Mouse (Mus musculus) spleen, postnatal 10 days (tissue): ENCODE measurements around the gene Dock4.
"Not testable (repeated sequence)": the region's sequence is repeated elsewhere in the genome, so short reads cannot be mapped to it uniquely, and the experiment has no call there.

ENCODE experiments used
- DNase-seq, 2 experiments: peaks; one replicate each; pipeline ENCODE4 v3.0.0; 2021 to 2022; ENCODE audit warnings: low spot score in 2 of 2

Gene Dock4

DNA sequence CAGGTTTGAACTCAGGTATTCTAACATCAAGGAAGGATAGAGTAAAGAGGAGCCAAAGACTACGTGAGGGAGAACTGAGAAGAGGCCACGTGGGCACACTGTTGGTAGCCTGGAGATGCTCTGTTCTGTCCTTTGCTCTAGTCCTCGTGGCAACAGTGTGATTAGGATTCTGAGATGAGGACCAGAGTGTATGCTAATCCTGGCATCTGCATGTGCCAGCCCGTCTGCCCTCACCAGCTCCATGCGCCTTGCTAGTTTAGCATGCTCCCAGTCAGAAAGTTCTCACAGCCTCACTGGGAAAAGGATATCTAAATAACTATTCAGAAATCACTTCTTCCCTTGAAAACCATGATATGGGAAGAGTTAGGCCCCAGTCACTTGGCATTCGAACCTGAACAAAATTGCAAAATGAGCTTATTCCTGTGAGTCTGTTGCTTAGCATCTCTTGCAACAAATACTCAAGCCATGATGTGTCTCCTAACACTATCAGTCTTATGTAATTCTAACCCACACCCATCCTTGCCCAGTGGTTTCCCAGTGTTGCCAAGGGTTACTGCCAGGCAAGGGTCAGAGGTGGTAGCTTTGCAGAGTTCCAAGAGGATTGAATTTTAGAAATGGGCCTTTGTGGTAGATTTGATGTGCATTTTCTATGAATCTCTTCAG, 372.4 kb downstream of the Dock4 start:
- DNase-seq = no peak

DNA sequence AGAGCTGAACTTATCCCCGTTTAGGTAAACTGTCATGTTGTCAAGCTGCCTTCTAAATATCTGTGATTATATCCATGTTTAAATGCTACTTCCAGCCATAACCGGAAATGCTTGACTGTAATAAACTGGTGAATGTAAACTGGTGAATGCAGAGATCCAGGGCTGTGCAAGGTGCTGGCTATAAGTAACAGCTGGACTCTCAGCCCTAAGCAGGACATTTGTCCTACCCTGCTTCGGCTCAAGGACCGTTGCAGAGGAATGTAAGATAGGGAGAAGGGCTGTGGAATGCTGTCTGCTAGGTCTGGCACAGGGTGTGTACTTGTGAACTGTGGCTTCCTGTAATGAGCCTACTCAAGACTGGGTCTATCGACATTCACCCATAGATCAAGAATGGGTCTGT, 377.9 kb downstream of the Dock4 start:
- no peak for DNase-seq

DNA sequence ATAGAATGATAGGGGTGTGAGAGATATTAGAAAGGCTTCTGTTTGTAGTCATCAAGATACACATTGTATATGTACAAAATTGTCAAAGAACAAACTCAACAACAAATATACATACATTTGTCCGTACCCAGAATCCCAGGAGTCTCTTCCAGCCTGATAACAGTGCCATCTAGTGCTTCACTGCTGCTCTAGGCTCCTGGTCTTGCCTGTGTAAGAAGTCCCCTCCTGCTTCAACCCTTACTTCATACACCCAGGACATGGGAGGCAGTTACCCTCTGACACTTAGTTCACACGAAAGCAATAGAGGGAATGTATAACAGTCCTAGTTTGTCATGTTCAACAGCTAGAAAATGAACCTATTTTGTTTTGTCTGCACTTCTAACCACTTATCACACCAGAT, 378.5 kb downstream of the Dock4 start:
- no peak for DNase-seq

DNA sequence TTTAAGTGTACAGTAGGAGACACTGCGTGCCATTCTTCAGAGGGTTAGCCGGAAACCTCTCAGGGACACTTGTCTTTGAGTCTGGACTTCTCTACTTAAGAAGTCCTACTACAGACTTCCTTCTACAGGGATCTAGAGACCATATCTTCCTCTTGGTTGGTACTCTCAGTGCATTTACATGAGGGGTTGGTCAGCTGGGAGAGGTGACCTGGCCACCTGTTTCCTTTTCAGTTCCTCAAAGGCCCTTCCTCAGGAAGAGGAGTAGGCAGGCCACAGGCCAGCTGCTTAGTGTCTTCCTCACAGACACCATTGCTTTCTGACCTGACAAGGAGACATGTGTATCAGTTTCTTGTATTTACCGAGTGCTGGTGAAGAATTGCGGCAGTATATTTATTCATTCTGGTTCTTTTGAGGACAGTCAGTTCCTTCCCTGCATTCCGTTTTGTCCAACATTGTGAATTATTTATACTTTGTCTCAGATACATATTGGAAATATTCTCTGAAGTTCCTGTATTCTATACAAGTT, 380.2 kb downstream of the Dock4 start:
- DNase-seq = no peak

DNA sequence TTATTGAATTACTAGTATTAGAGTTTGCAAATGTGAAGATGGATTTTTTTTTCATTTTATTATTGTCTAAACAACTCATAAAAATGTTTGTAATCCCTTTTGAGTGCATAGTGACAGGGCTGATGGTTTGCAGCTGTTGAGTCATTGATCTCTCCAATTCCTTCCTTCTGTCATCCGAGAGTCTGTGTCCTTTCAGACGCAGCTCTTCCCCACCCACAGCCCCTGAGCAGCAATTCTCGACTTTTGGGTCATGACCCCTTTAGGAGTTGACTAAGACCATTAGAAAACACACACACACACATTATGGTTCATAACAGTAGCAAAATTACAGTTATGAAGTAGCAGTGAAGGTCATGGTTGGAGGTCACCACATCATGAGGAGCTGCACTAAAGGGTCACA, 380.7 kb downstream of the Dock4 start:
- DNase-seq = no peak

DNA sequence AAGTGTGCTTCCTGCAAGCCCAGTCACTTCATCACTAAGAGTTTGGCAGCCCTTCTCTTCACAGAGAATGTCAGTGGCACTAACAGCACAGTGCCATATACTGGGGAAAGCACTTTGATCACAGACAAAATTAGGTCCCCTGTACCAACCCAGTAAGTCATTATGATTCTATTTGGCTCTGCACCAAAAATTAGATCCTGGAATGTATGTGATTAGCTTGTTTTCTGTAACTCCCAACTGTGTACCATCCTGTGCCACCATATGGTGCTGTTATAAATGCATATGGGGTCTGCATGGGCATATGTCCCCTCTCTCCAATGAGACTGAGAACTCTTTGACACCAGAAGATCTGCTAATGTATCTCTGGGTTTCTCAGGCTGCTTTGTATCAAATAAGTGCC, 382.3 kb downstream of the Dock4 start:
- DNase-seq = no peak

DNA sequence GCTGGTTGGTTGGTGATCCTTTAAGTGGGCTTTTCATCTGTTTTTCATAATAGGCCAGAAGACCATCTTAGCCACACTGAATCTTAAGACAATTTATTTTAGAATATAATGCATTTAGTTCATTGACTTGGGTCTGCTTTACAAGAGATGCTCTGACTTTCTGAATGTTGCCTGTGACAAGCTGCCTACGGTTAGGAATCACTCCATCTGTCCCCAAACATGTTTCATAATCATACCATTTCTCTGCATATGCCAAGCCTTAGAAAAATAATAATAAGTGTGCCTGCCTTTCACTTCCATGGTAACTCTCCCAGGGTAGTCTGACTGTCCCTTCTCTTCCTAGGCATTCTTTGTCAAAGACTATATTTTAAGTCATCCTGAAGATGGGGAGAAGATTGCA, 383.5 kb downstream of the Dock4 start:
- no peak for DNase-seq

DNA sequence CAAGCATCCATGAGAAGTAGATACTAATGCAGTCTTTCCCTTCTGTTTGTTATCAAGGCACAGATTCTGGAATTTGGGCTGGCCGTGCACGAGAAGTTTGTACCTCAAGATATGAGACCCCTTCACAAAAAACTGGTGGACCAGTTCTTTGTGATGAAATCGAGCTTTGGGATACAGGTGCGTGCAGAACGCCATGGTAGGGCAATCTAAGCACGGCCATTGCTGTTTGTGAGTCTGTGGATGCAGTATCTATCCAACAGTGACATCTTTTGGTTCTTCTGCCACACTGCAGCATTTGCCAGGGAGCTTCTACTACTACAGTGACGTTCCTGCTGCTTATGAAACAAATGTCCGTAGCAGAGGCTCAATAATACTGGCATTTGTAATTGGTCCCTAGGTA, 386.4 kb downstream of the Dock4 start:
- DNase-seq = peak in 1 of 2 experiments; percentile 36

DNA sequence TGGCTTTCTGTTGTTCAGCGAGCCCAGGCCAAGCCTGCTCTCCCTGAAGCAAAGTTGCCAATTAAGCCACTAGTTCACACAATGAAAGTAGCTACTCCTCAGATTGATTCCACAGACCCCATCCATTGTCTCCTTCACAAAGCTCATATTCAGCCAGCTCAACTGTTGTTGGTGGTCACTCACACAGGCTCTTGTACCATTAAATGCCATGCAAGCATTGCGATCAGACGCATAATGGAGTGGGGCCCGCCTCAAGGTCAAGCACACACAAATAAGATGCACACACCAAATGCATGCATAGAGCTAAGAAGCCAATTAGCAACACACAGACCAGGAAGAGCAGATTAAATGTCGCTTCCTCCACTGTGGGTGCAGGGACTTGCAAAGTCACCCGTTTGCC, 391.2 kb downstream of the Dock4 start:
- no peak for DNase-seq

DNA sequence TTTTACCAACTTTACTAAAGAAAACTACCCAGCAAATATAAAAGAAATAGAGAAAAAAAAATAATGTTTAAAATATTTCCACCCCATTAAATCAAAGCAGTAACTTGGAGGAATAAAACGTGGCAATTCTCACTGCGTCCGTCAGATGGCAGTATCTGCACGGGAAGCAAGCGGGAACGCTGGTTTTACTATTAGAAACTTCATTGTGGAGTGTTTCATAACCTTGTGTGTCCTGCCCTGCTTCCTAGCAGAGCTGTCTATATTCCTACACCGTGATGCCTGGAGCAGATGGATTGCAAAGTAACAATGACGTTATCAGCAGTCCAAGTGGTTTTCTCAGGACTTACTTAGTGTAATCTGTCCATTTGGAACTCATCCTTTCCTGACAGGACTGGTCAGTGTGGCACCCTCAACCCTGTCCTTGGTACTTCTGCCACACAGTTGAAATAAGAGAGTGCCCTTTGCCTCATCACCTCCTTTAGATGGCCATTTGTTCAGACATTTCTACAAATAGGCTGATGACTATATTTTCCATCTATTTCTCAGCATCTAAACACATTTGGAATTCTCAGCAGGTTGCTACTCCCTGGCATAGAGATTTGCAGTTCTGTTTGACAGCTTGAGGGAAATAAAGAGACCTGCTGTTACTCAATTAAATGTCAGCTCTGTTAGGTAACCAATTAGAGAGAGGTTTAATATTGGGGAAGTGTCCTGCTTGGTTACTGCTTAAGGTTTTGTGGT, 392.0 kb downstream of the Dock4 start:
- peak; percentile 45 to 73 for DNase-seq

DNA sequence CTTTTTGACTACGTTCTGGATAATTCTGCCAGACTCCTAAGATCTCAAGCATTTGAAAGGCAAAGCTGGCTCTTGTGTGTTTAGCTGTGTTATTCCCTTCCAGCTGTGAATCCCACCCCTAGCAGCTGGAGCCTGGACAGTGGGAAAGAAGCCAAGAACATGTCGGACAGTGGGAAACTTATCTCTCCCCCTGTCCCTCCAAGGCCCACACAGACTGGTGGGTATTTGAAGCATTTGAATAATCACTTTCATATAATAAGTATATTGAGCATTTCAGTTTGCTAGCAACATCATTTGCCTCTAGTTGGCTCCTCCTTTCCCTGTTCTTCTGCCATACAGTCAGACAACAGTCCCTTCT, 392.6 kb downstream of the Dock4 start:
- DNase-seq = no peak

DNA sequence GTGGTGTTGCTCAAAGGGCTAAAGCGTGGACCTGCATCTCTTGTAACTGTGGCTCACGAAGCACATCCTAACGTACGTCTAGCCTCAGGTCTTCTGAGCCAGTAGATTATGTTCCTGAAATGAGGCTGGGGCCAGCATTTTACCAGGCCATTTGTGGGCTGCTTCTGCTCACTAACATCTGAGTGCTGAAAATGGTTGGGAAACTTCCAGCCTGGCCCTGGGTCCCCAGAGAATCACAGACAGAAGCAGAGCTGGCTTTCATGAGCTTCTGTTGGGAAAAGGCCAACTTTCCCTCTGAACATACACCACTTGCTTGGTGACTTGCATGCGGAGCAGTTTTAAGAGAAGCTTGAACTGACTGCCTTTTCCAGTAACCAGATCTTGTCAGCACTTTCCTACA, 393.2 kb downstream of the Dock4 start:
- no peak for DNase-seq

DNA sequence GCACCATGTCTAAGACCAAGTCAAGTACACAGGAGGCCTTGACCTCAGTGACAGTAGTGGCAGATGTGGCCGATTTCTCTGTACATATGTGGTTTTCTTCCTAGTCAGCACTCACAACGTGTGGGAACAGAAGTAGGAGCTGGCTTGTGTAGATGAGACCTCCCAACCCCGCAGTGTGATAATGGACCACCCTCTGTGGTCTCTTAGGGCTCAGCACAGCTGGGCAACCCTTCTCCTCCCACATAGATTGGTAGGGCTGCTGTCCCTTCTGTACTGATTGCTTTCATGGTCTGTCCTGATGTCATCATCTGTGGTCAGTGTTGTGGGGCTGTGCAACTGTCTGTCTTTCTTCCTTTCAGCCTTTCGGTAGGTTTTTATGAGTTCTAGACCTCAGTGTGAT, 394.1 kb downstream of the Dock4 start:
- no peak for DNase-seq

DNA sequence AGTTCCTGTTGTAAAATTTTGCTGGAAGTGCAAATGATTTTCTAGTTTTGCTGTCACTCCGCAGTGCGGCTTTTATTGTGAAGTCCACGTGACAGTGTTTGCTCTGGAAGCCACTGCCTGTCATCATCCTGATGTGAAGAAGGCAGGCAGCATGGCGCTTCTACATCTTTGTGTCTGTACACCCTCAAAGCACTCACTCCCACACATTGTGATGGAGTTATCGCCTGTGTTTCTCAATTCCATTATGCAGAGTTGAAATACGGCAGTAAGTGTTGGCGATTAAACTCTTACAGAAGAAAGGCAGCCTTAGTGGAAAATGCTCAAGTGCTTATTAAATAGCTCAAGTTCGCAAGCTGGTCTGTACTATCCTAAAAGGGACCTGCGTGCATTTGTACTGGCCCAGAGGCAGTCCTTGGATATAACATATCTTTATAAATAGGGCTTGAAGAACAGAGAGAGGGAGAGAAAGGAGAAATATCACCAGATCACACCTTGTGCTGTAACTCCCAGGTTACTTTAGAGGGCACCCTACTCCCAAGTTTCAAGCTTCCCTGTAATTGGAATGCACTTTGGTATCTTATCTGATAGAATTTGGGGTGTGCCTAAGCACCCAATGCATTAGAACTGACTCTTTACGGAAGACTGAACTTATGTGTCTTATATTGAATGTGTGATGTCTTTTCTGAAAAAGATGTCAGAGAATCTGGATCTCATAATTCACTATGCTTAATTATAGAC, 396.7 kb downstream of the Dock4 start:
- no peak for DNase-seq

DNA sequence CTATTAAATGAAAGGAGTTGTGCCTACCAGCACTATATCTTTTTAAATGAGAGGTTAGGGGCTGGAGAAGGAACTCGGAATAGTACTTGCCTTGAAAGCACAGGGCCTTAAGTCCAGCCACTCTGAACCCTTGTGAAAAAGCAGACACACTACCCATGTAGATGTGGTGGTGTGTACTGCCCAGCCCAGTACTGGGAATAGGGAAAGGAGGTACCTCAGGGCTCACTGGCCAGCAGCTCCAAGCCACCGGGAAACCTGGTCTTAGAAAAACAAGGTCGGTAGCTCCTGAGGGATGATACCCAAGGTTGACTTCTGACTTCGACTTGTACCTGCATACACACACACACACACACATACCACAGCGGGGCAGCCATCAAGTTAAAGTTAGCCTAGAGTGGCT, 397.2 kb downstream of the Dock4 start:
- no peak for DNase-seq

DNA sequence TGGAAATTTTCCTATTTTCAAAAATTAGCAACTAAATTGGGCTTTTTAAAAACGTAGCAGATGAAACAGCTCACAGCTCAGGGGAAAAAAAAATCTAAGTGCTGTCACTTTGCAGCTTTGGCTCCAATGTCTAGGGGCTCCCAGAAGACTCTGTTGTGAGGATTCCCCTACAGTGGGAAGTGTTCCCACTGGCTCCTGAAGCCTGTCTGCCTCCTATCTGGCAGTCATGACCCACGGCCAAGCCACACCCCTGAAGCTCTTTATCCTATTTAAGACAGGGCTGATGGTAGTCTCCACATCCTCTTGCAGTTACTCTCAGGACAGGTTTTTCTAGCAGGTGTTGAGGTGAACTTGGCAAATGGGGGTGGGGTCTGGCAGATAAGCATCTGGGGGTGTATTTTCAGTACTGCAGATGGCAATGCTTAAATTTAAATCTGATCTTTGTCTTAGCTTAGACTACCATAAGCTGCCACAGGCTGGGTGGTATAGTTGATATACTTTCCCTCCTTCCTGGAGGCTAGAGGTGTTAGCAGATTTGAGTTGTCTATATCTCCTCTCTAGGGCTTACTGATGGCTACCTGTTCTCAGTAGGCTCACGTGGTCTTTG, 397.8 kb downstream of the Dock4 start:
- no peak for DNase-seq

DNA sequence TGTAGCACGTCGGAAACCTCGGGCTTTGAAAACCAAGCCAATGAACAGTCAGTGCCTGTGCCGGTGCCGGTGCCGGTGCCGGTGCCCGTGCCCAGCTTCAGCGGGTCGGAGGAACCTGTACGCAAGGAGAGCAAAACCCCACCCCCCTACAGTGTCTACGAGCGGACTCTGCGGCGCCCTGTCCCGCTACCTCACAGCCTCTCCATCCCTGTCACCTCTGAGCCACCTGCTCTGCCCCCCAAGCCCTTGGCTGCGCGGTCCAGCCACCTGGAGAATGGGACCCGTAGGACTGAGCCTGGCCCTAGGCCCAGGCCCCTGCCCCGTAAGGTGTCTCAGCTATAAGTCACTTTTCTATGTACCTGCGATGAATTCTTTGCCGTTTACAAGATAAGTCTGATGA, 398.6 kb downstream of the Dock4 start:
- no peak for DNase-seq

DNA sequence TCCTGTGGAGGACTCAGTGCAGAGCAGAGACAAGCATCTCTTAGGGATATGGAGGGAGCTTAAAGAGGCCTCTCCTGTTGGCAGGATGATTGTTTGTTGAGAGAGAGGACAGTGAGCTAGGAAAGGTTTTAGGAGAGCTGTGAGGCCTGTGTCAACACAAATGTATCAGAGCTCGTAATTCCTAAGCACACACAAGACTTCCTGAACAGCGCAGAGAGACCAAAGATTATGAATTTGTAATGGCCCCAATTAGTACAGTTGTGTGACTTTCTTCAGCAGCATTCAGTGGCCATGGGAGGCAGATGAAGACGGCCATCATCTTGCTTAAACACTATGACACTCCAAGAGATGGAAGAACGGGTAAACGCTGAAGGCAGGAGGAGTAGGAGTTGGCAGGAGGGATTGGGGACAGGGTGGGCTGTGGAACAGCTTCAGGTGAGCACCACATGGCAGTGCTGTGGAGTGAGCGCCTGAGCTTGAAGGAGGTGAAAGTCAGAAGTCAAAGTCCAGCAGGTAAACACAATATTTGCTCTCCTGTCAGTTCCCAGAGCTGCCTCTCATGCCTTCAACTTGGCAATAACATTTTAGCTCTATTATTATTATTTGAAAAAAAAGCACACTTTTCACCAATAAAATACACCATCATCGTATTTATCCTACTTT, 409.1 kb downstream of the Dock4 start:
- DNase-seq = no peak

DNA sequence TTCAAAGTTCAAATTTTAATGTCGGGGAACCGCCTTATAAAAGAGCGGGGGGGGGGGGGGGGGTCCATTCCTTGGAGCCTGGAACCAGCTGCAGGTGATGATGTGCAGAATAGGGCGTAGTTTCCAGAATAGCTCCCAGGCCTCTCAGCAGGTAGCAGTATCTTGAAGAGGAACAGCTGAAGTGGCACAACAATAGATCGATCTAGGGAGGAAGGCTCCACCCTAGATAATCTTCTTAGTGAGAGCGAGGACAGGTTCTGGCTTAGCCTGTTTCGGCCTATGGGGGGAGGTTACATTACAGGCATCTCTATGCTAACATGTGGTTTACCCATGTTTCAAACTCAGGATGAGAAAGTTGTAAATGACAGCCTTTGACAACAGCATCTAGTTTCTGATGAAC, 411.7 kb downstream of the Dock4 start:
- DNase-seq = no peak

DNA sequence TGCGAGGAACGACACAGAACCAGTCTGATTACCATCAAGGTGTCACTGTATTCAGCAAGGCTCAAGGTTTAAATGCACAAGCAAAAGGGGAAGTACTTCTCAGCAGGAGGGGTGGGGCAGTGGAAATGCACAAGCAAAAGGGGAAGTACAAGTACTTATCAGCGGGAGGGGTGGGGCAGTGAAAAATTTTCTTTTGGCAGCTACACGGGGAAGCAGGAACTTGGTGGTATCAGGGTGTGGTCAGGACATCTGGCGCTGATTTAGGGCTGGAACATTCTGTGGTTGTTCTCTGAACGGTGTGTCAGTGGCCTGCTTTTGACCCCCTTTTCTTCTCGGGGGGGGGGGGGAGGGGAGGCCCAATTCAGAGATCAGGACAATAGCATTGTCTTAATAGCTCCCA, 413.0 kb downstream of the Dock4 start:
- not testable (repeated sequence) for DNase-seq

DNA sequence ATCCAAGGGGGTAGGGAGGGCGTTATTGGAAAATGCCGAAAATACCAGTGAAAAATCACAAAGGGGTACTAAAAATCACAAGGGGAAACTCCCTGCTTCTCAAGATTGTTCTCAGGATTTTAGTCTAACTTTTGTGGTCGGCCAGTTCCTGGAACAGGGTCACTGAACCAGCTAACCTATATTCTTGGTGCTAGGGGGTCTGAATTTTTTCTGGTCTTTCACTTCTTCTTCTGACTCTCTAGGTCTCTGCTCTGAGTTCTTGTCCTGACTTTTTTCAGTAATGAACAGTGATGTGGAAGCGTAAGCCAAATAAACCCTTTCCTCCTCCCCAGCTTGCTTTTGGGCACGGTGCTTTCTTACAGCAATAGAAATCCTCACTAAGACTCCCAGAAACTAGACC, 424.6 kb downstream of the Dock4 start:
- no peak for DNase-seq

DNA sequence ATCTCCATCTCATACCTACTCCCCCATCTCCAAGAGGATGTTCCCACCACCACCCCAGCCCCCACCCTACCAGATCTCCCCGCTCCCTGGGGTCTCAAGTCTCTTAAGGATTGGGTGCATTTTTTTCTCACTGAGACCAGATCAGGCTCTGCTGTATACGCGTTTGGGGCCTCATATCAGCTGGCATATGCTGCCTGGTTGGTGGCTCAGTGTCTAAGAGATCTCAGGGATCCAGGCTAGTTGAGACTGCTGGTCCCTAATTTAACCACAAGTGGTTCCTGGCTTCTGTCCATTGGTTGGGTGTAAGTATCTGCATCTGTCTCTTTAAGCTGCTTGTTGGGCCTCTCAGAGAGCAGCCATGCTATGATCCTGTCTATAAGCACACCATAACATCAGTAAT, 427.0 kb downstream of the Dock4 start:
- no peak for DNase-seq
